Comparison of ENCODE assay signal across 9 mouse cellular contexts in the genomic region with DNA sequence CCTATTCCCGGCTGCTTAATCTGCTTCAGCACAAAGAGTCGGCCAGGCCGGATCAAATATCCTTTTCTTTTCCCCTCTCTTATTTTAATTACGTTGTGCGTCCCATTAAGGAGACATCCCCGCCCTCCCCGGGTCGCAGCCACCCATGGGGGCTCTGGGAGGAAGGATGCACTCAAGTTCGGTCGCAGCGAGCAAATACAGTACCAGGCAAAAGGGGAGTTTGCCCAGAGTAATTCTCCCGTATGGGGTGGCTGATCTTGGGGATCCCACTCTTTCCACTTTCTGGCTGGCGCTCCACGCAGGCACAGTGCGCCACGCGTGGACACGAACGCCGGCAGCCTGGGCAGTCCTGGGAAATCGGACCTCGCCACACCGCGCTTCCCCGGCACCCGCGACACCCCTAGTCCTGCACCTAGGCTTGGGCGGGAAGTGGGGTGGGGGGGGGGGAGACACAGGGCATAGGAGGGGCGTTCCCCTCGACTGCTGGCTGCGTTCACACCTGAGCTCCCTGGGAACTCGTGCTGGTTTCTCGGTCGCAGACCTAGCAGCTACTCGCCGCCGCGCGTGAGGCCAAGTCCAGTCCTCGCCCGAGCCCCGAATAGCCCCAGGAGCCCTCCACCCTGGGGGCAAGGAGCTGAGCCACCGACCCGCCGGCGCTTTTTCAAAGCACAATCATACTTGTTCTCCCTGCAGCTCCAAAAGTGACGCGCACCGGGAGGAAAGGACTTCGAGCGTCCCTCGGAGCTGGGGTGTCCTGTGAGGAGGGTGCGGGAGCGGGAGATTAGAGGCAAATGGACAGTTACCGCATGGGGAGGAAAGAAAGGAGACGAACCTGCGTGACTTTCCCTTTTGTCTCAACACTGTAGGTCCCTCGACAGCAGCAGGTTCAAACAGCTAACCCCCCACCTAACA.
DNase-seq lines count a peak whose midpoint lies in the region; ATAC-seq and TF ChIP-seq lines count a peak whose summit lies in the region.
"Had no signal": no experiment of that assay in that cellular context is flagged by ENCODE, and none has a peak within 500 bp of the region (broad histone marks: within the 10 kb centered on the region; RNA-seq: fewer than 3 reads in every experiment).

No protein-coding gene starts in this region.

- peak overlapping the region; percentile 61; the same call in 1 of the 2 replicates for H3K27ac ChIP-seq in heart, postnatal 0 days (ENCODE audit: low read depth)
- no peak overlapping the region for H3K27ac ChIP-seq in limb, embryonic 15.5 days
- H3K27ac ChIP-seq: macrophage had no signal

- peaks cover 8% of the 10 kb centered on the region; the same call in 1 of the 2 replicates for H3K4me1 ChIP-seq in heart, postnatal 0 days (ENCODE audit: control insufficient read depth, insufficient read depth)
- peaks cover 15% of the 10 kb centered on the region for H3K4me1 ChIP-seq in limb, embryonic 15.5 days

- peaks cover 53% of the 10 kb centered on the region for H3K27me3 ChIP-seq in heart, postnatal 0 days (ENCODE audit: control insufficient read depth, insufficient read depth, low read length)
- H3K27me3 ChIP-seq in limb, embryonic 15.5 days, result peaks cover 68% of the 10 kb centered on the region

- TF ChIP-seq EP300 in heart, postnatal 0 days (IDR thresholded peaks at IDR 0.05; ENCODE audit: low read depth), result no peak

- H3K4me3 ChIP-seq in heart, postnatal 0 days (ENCODE audit: low read depth, low read length), result peak overlapping the region; percentile 52
- H3K4me3 ChIP-seq in limb, embryonic 15.5 days, result peak overlapping the region; percentile 32

- peak; percentile 40 for ATAC-seq in heart, postnatal 0 days (ENCODE audit: insufficient read depth, low read depth)
- ATAC-seq in limb, embryonic 15.5 days (ENCODE audit: insufficient number of reproducible peaks, low FRiP score, low TSS enrichment, low read depth), result 0 out of 2 replicates have a peak, but pooled peaks have one; percentile 40

- peak overlapping the region; percentile 86 for H3K4me2 ChIP-seq in heart, postnatal 0 days (ENCODE audit: low read depth, low read length)
- H3K4me2 ChIP-seq in limb, embryonic 15.5 days, result peak overlapping the region; percentile 51

- TF ChIP-seq CTCF in heart, postnatal 0 days (IDR thresholded peaks at IDR 0.05; ENCODE audit: low read depth), result no peak

- H3K36me3 ChIP-seq in heart, postnatal 0 days (replicated peaks; ENCODE audit: control insufficient read depth, insufficient read depth, low read length), result no peaks in the 10 kb centered on the region
- H3K36me3 ChIP-seq in limb, embryonic 15.5 days, result no peaks in the 10 kb centered on the region

- H3K9me3 ChIP-seq in heart, postnatal 0 days (replicated peaks; ENCODE audit: control insufficient read depth, low read length), result no peaks in the 10 kb centered on the region
- no peaks in the 10 kb centered on the region for H3K9me3 ChIP-seq in limb, embryonic 15.5 days

- DNase-seq in right cerebral cortex, postnatal 25 days, result peak; percentile 10
- DNase-seq in right cerebral cortex, adult 18-20 months, result no peak
- peak; percentile 40 to 59 for DNase-seq in cerebellum, postnatal 4 days (ENCODE audit: low spot score in 2 of 2)
- no peak for DNase-seq in heart, postnatal 0 days (ENCODE audit: low spot score)
- peak; percentile 79 for DNase-seq in neural tube, embryonic 10.5 days (ENCODE audit: extremely low spot score, low spot score)
- DNase-seq in MN1 (ENCODE audit: low spot score), result no peak
- DNase-seq in left cerebral cortex, adult 9 months (ENCODE audit: low spot score in 2 of 2), result no peak

- peak overlapping the region; percentile 48 for H3K9ac ChIP-seq in heart, postnatal 0 days (replicated peaks; ENCODE audit: low read depth, low read length)
- no peak overlapping the region for H3K9ac ChIP-seq in limb, embryonic 15.5 days

- 2% methylated on average over 57 of the region's 58 CpGs for WGBS in heart, postnatal 0 days
- under 1% methylated on average over 58 of the region's 58 CpGs for WGBS in limb, embryonic 15.5 days

Comparison
In these comparisons a context has a peak if more than half of its experiments do, and no peak if none do; other contexts are left out.
1. DNase-seq: peak in right cerebral cortex, postnatal 25 days (single experiment), cerebellum, postnatal 4 days (2 of 2) and neural tube, embryonic 10.5 days (single experiment); none in right cerebral cortex, adult 18-20 months (single experiment), heart, postnatal 0 days (single experiment), MN1 (single experiment) and left cerebral cortex, adult 9 months (0 of 2).